Mouse (Mus musculus): ENCODE measurements around the gene Abhd15.

The Abhd15 gene

DNA sequence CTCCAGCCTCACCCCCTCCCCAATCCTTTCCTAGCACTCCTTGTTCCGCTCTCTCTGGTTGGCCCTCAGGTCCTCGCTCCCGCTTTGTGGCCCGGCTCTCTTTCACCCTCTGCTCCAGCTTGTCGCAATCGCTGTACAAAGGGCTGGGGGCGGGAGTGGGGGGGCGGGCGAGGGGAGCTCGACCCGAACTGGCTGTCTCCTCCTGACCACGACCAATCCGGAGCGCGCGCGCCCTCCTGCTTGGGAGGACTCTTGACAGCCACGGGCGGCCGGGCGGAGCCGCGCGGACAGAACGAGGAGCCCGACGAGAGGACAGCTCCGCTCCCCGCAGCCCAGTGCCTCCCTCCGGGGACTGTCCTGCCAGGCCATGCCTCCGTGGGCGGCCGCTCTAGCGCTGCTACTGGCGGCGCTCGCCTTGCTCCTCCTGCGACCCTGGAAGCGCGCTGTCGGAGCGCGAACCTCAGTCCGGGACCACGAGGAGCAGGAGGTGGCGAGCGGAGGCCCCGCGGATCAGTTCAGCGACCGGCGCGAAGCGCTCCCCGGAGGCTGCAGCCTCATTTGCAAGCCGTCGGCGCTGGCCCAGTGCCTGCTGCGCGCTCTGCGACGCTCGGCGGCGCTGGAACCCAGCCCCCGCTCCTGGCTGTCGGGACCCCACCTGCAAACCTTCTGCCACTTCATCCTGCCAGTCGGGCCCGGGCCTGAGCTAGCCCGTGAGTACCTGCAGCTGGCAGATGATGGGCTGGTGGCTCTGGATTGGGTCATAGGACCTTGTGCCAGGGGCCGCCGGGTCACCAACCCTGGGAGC, at the start of gene Abhd15:
TSS of gene Abhd15 (plus strand) at position 290 of the 805 bp plus-strand sequence.
- DNase-seq (ENCODE audit: low spot score in 2 of 2), result peak; percentile 67 to 69

DNA sequence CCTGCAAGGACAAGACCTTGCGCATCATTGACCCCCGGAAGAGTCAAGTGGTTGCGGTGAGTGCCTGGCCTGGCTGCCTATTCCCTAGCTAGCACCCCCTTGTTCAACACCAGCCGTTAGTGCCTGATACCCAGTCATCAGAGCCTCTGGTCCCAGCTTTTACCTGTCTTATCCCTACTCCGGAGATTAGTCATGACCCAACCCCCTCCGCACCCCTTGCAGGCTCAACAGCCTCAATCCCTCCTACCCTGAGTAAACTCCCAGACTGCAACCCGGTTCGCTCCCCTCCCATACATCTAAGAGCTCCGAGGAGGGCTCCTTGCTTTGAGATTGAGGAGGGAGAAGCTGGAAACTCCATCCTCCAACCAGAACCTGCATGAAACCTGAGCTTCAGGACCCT, 48.4 kb upstream of the Abhd15 start:
- DNase-seq (ENCODE audit: low spot score in 2 of 2), result no peak

GRCm38 (mm10) chr11:77467157-77467556, 47.8 kb upstream of the Abhd15 start:
- DNase-seq (ENCODE audit: low spot score in 2 of 2), result peak; percentile 77 to 78

GRCm38 (mm10) chr11:77467784-77468183, 47.1 kb upstream of the Abhd15 start:
- peak; percentile 70 to 73 for DNase-seq (ENCODE audit: low spot score in 2 of 2)

- no peak for DNase-seq (ENCODE audit: low spot score in 2 of 2)
Measured at GRCm38 (mm10) chr11:77468397-77468796, 46.5 kb upstream of the Abhd15 start.

- no peak for DNase-seq (ENCODE audit: low spot score in 2 of 2)
Measured at GRCm38 (mm10) chr11:77471407-77471806, 43.5 kb upstream of the Abhd15 start.

DNA sequence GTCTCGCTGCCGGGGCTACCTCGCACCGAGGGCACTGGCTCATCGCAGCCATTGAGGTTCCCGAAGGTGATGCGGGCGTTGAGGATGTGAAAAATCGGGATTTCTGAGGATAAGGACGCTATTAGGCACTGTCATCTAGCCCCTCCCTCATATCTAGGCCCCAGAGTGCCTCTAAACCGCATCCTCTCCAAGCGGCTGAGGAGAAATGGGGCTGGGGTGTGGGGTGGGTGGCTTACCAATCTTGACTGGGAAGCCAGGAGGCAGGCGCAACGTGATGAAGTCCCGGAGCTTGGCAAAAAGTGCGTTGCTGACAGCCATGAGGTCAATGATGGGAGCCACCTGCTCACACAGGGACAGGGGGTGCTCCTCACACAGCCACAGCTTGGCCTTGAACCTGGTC, 42.1 kb upstream of the Abhd15 start:
- no peak for DNase-seq (ENCODE audit: low spot score in 2 of 2)

- no peak for DNase-seq (ENCODE audit: low spot score in 2 of 2)
Measured at GRCm38 (mm10) chr11:77476216-77476615, 38.7 kb upstream of the Abhd15 start.

- DNase-seq (ENCODE audit: low spot score in 2 of 2), result no peak
Measured at GRCm38 (mm10) chr11:77476895-77477294, 38.0 kb upstream of the Abhd15 start.

DNA sequence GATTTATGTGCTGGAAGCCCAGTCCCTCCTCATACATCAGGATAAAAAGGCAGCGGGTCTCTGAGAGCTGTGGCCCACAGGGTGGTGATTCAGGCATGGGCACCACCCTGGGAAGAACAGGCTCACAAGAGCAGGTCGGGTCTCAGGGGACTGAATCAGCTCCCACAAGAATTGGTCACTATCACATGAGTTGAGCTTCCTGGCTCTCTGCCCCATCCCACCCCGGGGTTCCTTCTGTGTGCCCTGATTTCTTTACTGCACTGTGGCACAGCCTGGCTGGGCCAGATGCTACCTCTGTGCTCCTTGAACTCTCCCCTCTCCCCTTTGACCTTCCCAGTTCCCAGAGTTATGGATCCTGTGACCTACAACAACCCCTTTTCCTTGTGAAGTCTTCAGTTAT, 31.9 kb upstream of the Abhd15 start:
- DNase-seq (ENCODE audit: low spot score in 2 of 2), result no peak

GRCm38 (mm10) chr11:77483510-77484255, 31.2 kb upstream of the Abhd15 start:
- DNase-seq (ENCODE audit: low spot score in 2 of 2), result peak; percentile 59 to 66

- no peak for DNase-seq (ENCODE audit: low spot score in 2 of 2)
Measured at GRCm38 (mm10) chr11:77485229-77485628, 29.7 kb upstream of the Abhd15 start.

DNA sequence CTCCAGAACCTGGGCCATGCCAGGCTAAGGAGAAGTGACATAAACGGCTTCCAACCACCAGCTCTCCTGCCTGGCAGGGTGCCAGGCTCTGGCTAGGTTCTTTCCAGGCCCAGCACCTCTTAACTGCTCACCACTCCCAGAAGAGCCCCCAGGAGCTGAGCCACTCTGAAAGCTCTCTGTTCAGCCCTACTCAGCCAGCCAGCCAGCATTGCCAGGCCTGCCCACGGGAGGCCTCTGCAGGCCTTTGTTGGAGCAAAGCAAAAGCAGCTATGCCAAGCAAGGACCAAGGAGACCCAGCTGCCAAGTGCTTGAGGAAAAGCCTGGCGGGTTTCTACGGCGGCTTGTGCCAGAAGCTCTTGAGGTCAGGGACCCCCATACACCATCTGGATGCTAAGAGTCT, 28.1 kb upstream of the Abhd15 start:
- DNase-seq (ENCODE audit: low spot score in 2 of 2), result no peak

- no peak for DNase-seq (ENCODE audit: low spot score in 2 of 2)
Measured at GRCm38 (mm10) chr11:77488771-77489581, 25.9 kb upstream of the Abhd15 start.

GRCm38 (mm10) chr11:77489591-77490235, 25.2 kb upstream of the Abhd15 start, which contains the start of gene Ankrd13b:
Gene Ankrd13b, minus strand, starts transcription at chr11:77489678.
- DNase-seq (ENCODE audit: low spot score in 2 of 2), result peak; percentile 46

GRCm38 (mm10) chr11:77490451-77490850, 24.5 kb upstream of the Abhd15 start:
- DNase-seq (ENCODE audit: low spot score in 2 of 2), result no peak

- peak; percentile 80 to 81 for DNase-seq (ENCODE audit: low spot score in 2 of 2)
Measured at GRCm38 (mm10) chr11:77491123-77491501, 23.8 kb upstream of the Abhd15 start.

GRCm38 (mm10) chr11:77491502-77492291, 23.2 kb upstream of the Abhd15 start:
- peak in 1 of 2 experiments; percentile 31 for DNase-seq (ENCODE audit: low spot score in 2 of 2)

DNA sequence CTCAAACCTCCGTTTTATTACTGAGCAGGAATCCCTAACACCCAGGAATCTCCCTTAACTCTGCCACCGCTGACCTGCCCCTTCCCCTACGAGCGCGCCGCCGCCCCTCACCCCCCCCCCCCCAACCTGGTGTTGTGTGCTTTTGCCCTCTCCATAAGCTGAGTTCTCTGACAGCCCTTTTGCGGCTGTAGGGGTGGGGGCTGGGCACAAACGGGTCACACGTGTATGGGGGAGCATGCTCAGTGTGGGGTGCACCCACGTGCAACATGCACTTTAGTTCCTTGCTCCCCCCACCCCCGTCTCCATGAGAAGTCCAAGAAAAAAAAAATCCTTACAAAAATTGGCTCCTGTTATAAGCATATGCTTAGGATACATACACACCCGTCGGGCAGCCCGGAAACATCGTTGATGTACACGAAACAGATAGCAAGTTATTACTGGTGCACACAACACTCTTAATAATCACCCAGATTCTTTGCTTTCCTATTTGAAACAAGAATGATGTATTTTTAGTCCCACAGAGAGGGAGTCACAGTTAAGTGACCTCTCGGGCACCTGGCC, 22.5 kb upstream of the Abhd15 start:
- DNase-seq (ENCODE audit: low spot score in 2 of 2), result peak in 1 of 2 experiments; percentile 34

- peak; percentile 94 for DNase-seq (ENCODE audit: low spot score in 2 of 2)
Measured at GRCm38 (mm10) chr11:77492911-77493332, 22.0 kb upstream of the Abhd15 start.
